Mouse (Mus musculus) olfactory bulb, adult 2 months (tissue): ENCODE results near the gene Mcrs1.

Experiments used
- CTCF ChIP-seq: fragments of 200-500 bp; IDR thresholded peaks from 2 replicates; pipeline ENCODE4 v1.5.1; 2012; ENCODE audit warnings: low read depth, mild to moderate bottlenecking, low read length, moderate library complexity; ENCODE audit not compliant: insufficient read depth
- POLR2A ChIP-seq: fragments of 200-500 bp; IDR thresholded peaks from 2 replicates; pipeline ENCODE4 v1.6.1; 2012; ENCODE audit warnings: mild to moderate bottlenecking, low read depth, low read length, moderate library complexity; ENCODE audit not compliant: insufficient read depth

DNA sequence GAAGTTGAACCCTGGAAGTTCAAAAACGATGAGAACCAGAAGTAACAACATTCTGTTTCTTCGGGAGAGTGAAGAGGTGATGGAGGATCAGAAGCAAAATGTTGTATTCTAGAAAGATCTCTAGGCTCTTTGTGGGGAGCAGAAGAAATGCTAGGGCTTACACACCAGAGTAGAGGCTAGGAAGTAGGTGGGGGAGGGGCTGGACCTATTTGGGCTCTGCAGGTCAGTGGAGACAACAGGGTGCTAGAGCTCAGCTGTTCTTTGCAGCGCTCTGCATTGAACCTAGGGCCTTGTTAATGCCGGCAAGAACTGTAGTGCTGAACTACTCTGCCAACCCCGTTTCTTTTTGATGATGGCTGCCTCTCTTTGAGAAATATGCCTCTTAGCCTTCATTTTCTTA is 44.5 kb upstream of the Mcrs1 start:
- TF ChIP-seq CTCF (no peak), POLR2A (no peak)
